Mouse (Mus musculus) cerebellum, adult 18-20 months (tissue): ENCODE results near the gene Eef1akmt4.
A peak's percentile ranks its signal among the peaks of the same experiment; 100 is the strongest.

Experiments
- DNase-seq, 2 experiments: peaks; one replicate each; pipeline ENCODE4 v3.0.0; 2021

Gene Eef1akmt4

GRCm38 (mm10) chr16:20611357-20612227, at the start of gene Eef1akmt4, which contains the start of the genes Gm49333 and Alg3:
Gene Eef1akmt4, plus strand, starts transcription at chr16:20611593.
Gene Gm49333, plus strand, starts transcription at chr16:20611610.
Gene Alg3, minus strand, starts transcription at chr16:20611735.
- peak; percentile 78 to 86 for DNase-seq

DNA sequence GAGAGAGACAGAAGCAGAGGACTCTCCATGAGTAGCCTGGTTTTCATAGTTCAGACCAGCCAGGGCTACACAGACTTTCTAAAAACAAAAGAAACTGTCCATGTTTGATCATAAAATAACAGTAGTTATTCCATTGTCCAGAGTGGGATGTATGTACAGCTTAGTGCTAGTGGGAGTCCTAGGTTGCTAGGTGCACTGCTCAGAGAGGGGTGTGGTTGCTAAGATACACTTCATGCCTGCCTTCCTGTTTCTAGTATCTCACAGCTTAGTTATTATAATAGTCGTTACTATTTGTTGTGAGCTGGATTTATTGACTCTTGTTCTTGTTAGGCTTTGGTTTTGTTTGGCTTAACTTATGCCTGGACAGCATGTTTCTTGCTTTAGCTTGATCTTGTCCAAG, 46.3 kb upstream of the Eef1akmt4 start:
- no peak for DNase-seq

GRCm38 (mm10) chr16:20589366-20589938, 21.9 kb upstream of the Eef1akmt4 start, which contains the start of gene Vwa5b2:
Gene Vwa5b2, plus strand, starts transcription at chr16:20589471.
- DNase-seq = peak; percentile 16 to 32

- peak; percentile 63 to 67 for DNase-seq
Measured at GRCm38 (mm10) chr16:20589939-20590679, 21.3 kb upstream of the Eef1akmt4 start.

GRCm38 (mm10) chr16:20590680-20591038, 20.7 kb upstream of the Eef1akmt4 start:
- DNase-seq = no peak

DNA sequence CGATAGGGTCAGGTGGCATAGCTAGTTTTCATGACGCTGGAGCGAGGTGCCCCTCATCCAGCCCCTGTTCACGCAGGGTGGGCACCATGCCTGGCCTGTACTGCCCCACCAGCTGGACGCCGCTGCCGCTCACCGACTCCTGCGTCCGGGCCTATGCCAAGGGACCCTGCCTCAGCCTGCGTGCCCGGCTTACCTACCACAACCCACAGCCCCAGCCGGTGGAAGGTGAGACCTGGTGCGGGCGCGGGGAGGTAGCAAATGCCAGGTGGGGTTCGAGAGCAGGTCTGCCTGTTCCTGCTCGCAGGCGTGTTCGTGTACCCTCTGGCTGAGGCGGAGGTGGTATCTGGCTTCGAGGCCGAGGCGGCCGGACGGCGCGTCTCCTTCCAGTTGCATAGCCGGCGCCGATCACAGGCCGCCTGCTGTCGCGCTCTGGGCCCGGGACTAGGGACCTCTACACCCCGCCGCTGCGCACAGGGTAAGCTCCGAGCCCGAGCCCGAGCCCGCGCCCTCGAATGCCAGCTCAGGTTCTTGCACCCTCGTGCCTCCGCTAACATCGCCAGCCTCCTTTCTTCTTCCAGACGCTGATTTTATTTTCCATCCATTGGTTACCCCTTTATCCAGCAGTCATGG, 20.2 kb upstream of the Eef1akmt4 start:
- peak in 1 of 2 experiments; percentile 14 for DNase-seq

GRCm38 (mm10) chr16:20595060-20595673, 16.2 kb upstream of the Eef1akmt4 start:
- no peak for DNase-seq

- no peak for DNase-seq
Measured at GRCm38 (mm10) chr16:20595737-20596136, 15.7 kb upstream of the Eef1akmt4 start.

- DNase-seq = no peak
Measured at GRCm38 (mm10) chr16:20596687-20597441, 14.5 kb upstream of the Eef1akmt4 start.

DNA sequence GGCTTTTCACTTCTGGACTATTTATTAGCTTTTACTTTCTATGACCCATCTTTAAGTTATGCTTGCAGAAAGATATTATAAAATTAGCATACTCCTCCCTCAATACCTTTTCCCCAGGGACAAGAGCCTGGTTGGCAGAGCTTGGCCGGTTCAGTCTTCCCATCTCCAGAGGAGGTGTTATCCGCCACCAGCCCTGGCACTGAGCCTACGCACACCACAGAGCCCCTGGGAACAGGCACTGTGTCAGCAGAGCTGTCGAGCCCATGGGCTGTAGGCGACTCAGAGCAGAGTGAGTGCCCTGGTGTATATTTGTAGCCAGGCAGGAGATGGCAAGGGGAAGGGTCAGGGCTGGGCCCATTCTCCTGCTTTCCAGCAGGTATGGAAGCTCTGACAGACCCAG, 10.9 kb upstream of the Eef1akmt4 start:
- DNase-seq = no peak

GRCm38 (mm10) chr16:20604705-20605104, 6.7 kb upstream of the Eef1akmt4 start:
- DNase-seq = no peak

- DNase-seq = peak; percentile 58 to 82
Measured at GRCm38 (mm10) chr16:20610501-20611356, 664 bp upstream of the Eef1akmt4 start.

DNA sequence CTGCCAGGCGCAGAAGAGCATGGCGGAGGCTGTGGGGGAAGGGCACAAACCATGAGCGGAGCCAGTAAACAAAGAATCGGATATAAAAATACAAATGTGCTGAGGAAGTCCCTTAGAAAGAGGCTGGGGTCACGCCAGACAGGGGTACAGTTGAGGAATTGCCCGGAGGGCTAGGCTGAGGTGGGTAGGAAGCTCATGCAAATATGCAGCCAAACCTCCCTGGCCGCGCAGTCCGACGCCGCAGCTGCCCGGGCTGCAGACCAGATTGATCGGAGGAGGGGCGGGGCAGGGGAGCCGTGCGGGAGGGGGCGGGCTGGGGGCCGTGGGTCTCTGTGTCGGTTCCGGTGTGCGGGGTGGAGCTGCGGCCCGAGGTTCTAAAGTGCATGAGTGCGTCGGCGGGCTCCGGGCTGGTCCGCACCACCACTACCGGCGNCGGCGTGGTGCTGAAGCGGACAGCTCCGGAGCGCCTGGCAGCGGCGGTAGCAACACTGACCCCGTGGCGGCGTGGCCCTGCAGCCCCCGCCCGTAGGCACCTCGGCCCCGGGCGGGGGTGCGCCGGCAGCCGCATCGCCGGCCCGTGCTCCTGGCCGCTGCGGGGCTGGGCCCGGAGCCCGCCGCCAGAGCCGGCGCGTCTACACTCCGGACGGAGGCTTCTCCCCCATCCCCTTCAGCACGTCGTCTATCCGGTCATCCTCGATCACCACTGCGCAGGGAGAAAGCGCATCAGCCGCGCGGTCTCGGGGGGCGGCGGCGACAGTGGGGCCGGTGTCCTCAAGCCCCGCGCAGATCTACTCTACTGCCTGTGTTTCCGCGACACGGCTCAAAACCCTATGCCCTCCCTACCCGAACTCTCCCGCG, 8.4 kb downstream of the Eef1akmt4 start:
- DNase-seq = peak in 1 of 2 experiments; percentile 51

DNA sequence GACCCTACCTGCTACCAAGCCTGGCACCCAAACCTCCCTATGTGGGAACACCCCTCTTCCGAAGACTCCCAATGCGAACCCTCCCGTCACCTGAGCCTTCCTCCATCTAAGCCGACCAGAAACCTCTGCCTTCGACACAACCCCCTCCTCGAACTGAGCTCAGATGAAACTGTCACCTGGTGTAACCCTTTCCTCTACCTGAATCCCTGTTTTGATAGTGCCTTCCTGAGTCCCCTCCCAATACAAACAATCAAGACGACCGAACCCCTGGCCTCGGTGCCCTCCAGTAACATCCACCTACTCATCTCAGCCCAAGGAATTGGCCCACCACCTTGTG, 9.0 kb downstream of the Eef1akmt4 start:
- DNase-seq = peak in 1 of 2 experiments; percentile 28

- DNase-seq = no peak
Measured at GRCm38 (mm10) chr16:20620751-20621190, 9.4 kb downstream of the Eef1akmt4 start.

GRCm38 (mm10) chr16:20621191-20621990, 10.0 kb downstream of the Eef1akmt4 start, which contains the start of gene Camk2n2:
Gene Camk2n2, minus strand, starts transcription at chr16:20621287.
- DNase-seq = peak; percentile 86 to 87

DNA sequence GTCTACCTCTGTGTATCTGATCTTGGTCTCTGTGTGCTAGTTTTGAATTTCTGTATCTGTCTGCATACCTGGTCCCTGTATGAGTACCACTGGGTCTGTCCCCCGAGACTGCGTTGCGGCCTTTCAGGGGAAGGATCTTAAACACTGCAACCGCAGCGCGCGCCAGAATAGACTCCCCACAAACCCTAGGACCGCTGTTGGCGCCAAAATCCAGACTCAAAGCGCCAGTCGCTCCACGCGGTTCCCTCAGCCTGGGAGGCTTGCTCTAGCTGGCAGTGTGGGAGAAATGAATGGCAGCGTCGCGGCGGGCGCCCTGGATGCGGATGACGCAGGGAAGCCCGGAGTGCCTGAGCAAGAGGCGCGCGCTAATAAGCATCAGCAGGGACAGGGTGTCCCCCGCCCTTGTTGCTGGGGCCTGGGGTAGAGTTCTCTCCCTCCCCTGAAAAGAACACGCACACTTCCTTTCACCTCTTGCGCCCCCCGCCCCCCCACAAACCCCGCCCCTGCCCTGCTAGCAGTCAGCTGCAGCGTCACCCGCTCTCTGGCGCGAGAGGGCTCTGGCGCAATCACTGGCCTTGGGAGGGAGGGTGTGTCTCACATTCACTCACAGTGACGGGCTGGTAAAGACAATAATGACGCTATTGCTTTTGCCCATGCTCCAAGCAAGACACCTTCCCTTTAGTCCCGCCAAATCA, 10.7 kb downstream of the Eef1akmt4 start:
- DNase-seq = peak; percentile 79 to 87

DNA sequence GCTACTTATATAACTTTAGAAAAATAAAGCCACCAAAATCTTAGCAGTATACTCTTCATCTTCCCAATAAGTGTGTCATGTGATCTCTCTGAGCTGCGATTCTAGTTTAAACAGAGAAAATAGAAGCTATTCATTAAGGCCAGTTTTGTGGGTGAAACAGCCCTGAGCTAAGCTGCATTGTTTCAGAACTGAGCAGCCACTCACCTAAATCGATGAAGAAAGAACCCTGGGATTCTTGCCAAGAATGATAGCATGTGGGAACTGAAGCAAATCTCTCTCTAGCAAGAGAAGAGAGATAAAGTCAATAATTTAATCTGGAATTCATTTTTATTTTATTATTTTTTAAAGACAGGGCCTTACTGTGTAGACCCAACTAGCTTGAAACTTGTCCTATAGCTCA, 11.8 kb downstream of the Eef1akmt4 start:
- DNase-seq = no peak
